Mouse (Mus musculus) testis, adult 2 months (tissue): ENCODE measurements around the gene Stam2. TPM values are rescaled to one million over a fixed set of nuclear protein-coding genes. Genes with fewer than 3 reads are reported as not detected.

Experiments
- H3K27ac ChIP-seq: fragments of 200-500 bp; 2 replicates; pipeline ENCODE4 v1.5.1; 2012; ENCODE audit warnings: low read depth, low read length; ENCODE audit not compliant: control insufficient read depth, insufficient read depth
- H3K27me3 ChIP-seq: fragments of 200-500 bp; 2 replicates; pipeline ENCODE4 v1.6.1; 2012; ENCODE audit warnings: mild to moderate bottlenecking, low read length, moderate library complexity; ENCODE audit not compliant: control insufficient read depth, insufficient read depth
- H3K36me3 ChIP-seq: fragments of 200-500 bp; 2 replicates; pipeline ENCODE4 v1.6.1; 2012; ENCODE audit warnings: mild to moderate bottlenecking, low read length; ENCODE audit not compliant: control insufficient read depth, insufficient read depth
- H3K4me1 ChIP-seq: fragments of 200-500 bp; 2 replicates; pipeline ENCODE4 v1.6.1; 2012; ENCODE audit warnings: low read length; ENCODE audit not compliant: control insufficient read depth, insufficient read depth
- H3K4me3 ChIP-seq: fragments of 200-500 bp; 2 replicates; pipeline ENCODE4 v1.5.1; 2012; ENCODE audit warnings: low read depth, mild to moderate bottlenecking, low read length, moderate library complexity, mixed read lengths; ENCODE audit not compliant: control insufficient read depth
- CTCF ChIP-seq: fragments of 200-500 bp; IDR thresholded peaks from 2 replicates; pipeline ENCODE4 v1.5.1; 2012; ENCODE audit warnings: low read depth, mild to moderate bottlenecking, inconsistent platforms, low read length, moderate library complexity; ENCODE audit not compliant: control insufficient read depth, insufficient read depth, insufficient replicate concordance
- POLR2A ChIP-seq: fragments of 200-500 bp; IDR thresholded peaks from 2 replicates; pipeline ENCODE4 v1.6.1; 2012; ENCODE audit warnings: low read depth, mild to moderate bottlenecking, inconsistent platforms, low read length, moderate library complexity; ENCODE audit not compliant: control insufficient read depth
- polyA plus RNA-seq: library from polyadenylated mRNA; depleted of rRNA; stranded (reverse); fragments of >200 nt; gene quantifications from 2 replicates; pipeline ENCODE4 v1.2.3, GENCODE M21; 2012

The Stam2 gene
- polyA plus RNA-seq, 1 experiment, result 21.2 TPM

- no peak within 1 kb of the TSS for H3K27ac ChIP-seq
- H3K4me1 ChIP-seq, result peaks cover 10% of the 10 kb centered on the region
- TF ChIP-seq POLR2A, result no peak
- TF ChIP-seq CTCF, result no peak
- H3K4me3 ChIP-seq, result peak within 1 kb of the TSS; percentile 75
- no peaks in the 10 kb centered on the region for H3K36me3 ChIP-seq
- H3K27me3 ChIP-seq, result no peaks in the 10 kb centered on the region
Observed at GRCm38 (mm10) chr2:52676023-52676912, 65.8 kb downstream of the Stam2 start, which contains the start of gene Cacnb4. Gene Cacnb4 (minus strand): TSS chr2:52676831.

GRCm38 (mm10) chr2:52675278-52675987, 66.6 kb downstream of the Stam2 start:
- no peaks in the 10 kb centered on the region for H3K36me3 ChIP-seq
- H3K27ac ChIP-seq, result no peak overlapping the region
- H3K4me3 ChIP-seq, result peak overlapping the region; percentile 75
- H3K4me1 ChIP-seq, result peaks cover 10% of the 10 kb centered on the region
- no peak for TF ChIP-seq CTCF
- TF ChIP-seq POLR2A, result no peak
- no peaks in the 10 kb centered on the region for H3K27me3 ChIP-seq

DNA sequence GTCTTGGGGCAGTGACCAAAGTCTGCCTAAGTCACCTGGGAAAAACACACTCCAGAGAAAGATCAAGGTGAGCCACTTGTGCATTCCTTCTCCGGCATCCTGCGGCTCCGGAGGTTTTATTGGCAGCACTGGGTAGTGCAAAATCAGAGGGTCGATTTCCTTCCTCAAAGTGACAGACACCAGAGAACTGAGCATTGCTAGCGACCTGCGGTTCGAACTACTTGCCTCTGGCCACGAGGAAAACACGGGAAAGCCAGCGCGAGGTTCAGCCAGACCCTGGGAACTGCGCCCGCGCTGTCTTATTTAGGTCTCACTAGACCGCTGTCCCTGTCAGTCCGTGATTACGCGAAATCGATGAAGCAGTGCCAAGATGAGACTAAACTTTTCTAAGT, 67.2 kb downstream of the Stam2 start:
- H3K27ac ChIP-seq, result peak overlapping the region; percentile 30; the same call in 1 of the 2 replicates
- H3K4me3 ChIP-seq, result peak overlapping the region; percentile 60
- H3K4me1 ChIP-seq, result peaks cover 10% of the 10 kb centered on the region
- H3K27me3 ChIP-seq, result no peaks in the 10 kb centered on the region
- no peaks in the 10 kb centered on the region for H3K36me3 ChIP-seq
- TF ChIP-seq POLR2A (no peak), CTCF (no peak)

DNA sequence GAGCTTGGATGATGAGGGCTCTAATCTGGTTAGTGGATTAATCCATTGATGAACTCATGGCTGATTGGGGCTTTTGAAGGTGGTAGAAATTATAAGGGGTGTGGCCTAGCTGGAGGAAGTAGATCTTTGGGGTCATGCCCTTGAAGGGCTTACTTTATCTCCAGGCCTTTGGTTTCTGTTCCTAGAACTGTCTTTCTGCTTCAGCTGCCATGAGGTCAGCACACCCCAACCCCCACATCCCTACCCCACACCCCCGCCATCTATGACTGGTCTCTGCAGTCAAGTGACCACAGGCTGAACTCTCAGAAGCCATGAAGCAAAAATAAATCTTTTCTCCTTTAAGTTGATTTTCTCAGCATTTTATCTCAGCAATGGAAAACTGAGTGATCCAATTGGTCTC, 68.9 kb downstream of the Stam2 start:
- Histone ChIP-seq H3K27ac (no peak overlapping the region), H3K4me3 (no peak overlapping the region), H3K36me3 (no peaks in the 10 kb centered on the region), H3K4me1 (peaks cover 10% of the 10 kb centered on the region), H3K27me3 (no peaks in the 10 kb centered on the region)
- TF ChIP-seq POLR2A, result no peak
- TF ChIP-seq CTCF, result no peak

- H3K27ac ChIP-seq, result no peak overlapping the region
Observed at GRCm38 (mm10) chr2:52670733-52671132, 71.3 kb downstream of the Stam2 start.

GRCm38 (mm10) chr2:52668480-52668879, 73.6 kb downstream of the Stam2 start:
- Histone ChIP-seq H3K36me3 (no peaks in the 10 kb centered on the region), H3K27ac (no peak overlapping the region), H3K27me3 (no peaks in the 10 kb centered on the region), H3K4me1 (no peaks in the 10 kb centered on the region), H3K4me3 (no peak overlapping the region)
- TF ChIP-seq POLR2A, result no peak
- no peak for TF ChIP-seq CTCF

More at GRCm38 (mm10) chr2:52670733-52671132, 71.3 kb downstream of the Stam2 start:
- H3K4me1 ChIP-seq, result peaks cover 4% of the 10 kb centered on the region; the same call in 1 of the 2 replicates
- no peak overlapping the region for H3K4me3 ChIP-seq
- no peaks in the 10 kb centered on the region for H3K27me3 ChIP-seq
- no peaks in the 10 kb centered on the region for H3K36me3 ChIP-seq
- no peak for TF ChIP-seq POLR2A
- no peak for TF ChIP-seq CTCF

DNA sequence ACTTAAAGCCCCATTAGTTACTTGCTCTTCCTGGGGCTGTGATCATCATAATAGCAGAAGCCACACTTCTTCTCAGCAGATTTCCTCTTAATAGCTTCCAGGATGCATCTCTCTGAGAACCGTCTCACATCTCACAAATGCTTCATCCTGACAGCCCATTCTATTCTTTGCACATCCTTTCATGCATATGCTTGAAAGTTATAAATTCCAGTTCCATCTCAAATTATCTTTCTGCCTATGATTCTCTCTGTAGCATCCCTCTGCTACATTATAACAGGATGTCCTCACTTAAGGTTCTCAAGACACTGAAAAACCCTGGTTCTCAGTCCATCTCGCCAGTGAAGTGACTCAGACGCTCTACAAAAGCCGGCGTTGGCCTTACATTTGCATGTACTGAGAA, 85.4 kb downstream of the Stam2 start:
- TF ChIP-seq POLR2A, result no peak
- no peak for TF ChIP-seq CTCF

More for the DNA sequence above, 85.4 kb downstream of the Stam2 start:
- Histone ChIP-seq H3K4me3 (no peak overlapping the region), H3K27ac (no peak overlapping the region), H3K4me1 (no peaks in the 10 kb centered on the region), H3K27me3 (no peaks in the 10 kb centered on the region), H3K36me3 (no peaks in the 10 kb centered on the region)
